Mouse (Mus musculus): ENCODE results near the gene Arhgap24. TPM values are rescaled to one million over a fixed set of nuclear protein-coding genes. Genes with fewer than 3 reads are reported as not detected.

Arhgap24 gene
- polyA plus RNA-seq, 1 experiment = not detected

DNA sequence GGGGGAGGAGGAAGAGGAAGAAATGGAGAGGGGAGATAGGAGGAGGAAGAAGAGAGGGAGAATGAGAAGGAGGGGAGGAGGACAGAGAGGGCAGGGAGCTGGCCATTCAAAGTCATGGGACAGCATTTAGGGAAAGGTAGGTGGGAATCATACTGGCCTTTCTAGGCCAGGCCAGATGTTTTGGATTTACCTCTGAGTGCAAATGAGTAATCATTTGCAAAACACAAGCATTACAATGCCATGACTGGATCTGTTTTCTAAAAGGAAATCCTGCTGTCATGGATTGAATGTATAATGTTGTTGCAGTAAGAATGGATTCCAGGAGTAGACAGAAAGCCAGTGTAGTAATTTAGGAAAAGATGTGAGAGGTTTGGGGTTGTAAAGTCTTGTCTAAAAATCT, 66.6 kb downstream of the Arhgap24 start:
- no peak for TF ChIP-seq GATA1 (IDR thresholded peaks at IDR 0.05; ENCODE audit: low read length)

DNA sequence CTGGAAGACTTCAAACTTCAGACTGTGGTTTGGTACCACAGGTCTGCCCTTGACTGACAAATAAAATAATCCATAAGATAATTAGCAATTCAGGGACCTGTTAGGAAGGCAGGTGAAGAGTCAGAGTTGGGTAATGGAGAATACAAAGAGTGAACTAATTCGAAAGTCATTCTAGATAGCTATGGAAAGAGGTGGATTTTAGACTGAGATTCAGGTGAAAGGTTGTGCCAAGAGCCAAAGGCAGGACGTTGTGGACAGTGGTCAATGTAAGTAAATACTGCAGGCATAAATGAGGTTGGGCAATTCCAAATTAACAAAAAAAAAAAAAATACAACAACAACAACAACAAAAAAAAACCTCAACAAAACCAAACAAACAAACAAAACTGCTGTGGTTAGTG, 67.2 kb downstream of the Arhgap24 start:
- TF ChIP-seq GATA1 (IDR thresholded peaks at IDR 0.05; ENCODE audit: low read length) = no peak

DNA sequence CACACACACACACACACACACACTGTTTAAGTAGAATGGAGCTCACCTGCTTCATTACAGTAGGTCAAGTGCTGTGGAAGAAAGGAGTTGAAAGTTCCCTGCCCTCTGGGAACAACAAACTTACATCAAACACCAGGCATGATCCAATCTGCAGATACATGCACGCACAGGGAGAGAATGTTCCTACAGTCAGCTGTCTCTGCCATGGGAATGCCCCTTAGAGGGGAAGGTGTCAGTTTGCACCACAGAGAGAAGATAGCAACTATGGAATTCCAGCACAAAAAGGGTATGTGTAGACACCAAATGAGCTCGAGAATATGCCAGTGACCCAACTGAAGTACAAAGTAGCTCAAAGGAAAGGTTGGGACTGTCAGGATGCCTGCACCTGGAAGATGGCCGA, 69.0 kb downstream of the Arhgap24 start:
- TF ChIP-seq GATA1 (IDR thresholded peaks at IDR 0.05; ENCODE audit: low read length) = no peak

- no peak for TF ChIP-seq GATA1 (IDR thresholded peaks at IDR 0.05; ENCODE audit: low read length)
These were observed 69.9 kb downstream of the Arhgap24 start for GRCm38 (mm10) chr5:102550870-102551637.

GRCm38 (mm10) chr5:102552533-102552932, 71.3 kb downstream of the Arhgap24 start:
- TF ChIP-seq GATA1 (IDR thresholded peaks at IDR 0.05; ENCODE audit: low read length) = no peak

DNA sequence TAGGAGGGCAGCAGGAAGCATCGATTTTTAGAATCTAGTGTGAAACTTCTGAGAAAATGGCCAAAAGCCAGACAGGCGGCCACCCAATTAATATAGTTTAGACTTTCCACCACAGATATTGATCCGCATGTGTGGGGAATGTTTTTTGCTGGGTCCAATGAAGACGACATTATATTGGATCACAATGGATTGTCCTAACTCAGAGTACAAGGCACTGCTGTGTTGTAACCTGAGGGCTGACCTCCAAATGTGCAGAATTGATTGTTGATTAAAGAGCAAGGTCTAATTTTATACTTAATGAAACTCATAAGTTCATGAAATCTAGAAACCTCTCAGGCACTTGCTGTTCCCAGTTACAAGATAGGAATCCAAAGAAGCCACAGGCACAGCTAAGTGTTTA, 74.8 kb downstream of the Arhgap24 start:
- no peak for TF ChIP-seq GATA1 (IDR thresholded peaks at IDR 0.05; ENCODE audit: low read length)

DNA sequence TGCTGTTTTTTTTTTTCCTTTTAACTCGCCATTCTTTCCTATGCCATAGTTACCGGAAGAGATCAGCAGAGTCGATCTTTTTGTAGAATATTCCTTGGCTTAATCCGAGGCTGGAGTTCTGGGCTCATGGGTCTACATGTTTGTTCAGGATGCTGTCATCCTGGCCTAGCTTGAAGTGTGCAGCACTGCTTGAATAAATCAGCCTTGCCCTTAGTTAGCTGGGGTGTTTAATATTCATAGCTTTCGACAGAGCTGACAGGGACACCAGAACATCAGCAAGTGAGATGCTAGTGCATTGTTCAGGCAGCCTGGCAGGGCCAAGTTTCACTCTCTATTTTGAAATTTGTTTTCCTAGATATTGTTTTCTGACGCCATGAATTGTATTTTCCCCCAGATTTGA, 79.1 kb downstream of the Arhgap24 start:
- no peak for TF ChIP-seq GATA1 (IDR thresholded peaks at IDR 0.05; ENCODE audit: low read length)

- no peak for TF ChIP-seq GATA1 (IDR thresholded peaks at IDR 0.05; ENCODE audit: low read length)
These were observed 82.8 kb downstream of the Arhgap24 start for GRCm38 (mm10) chr5:102563971-102564370.

GRCm38 (mm10) chr5:102568764-102569163, 87.6 kb downstream of the Arhgap24 start:
- no peak for TF ChIP-seq GATA1 (IDR thresholded peaks at IDR 0.05; ENCODE audit: low read length)

DNA sequence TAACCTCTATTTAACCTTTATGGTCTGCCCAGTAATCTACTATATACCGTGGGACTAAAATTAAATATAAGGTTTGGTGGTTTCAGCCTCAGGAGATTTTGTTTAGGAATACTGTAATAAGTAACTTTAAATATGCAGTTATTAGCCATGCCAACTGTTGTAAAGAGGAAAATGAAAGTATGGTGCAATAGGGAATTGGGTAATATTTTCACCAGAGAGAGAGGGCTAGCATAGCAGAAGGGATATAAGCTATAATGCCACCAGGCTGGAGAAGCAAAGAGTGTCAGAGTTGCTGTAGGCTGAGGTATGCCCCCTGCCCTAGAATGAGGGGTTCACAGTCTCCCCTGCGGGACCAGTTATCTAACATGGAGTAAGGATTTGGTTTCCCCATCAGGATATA, 90.3 kb downstream of the Arhgap24 start:
- no peak for TF ChIP-seq GATA1 (IDR thresholded peaks at IDR 0.05; ENCODE audit: low read length)

DNA sequence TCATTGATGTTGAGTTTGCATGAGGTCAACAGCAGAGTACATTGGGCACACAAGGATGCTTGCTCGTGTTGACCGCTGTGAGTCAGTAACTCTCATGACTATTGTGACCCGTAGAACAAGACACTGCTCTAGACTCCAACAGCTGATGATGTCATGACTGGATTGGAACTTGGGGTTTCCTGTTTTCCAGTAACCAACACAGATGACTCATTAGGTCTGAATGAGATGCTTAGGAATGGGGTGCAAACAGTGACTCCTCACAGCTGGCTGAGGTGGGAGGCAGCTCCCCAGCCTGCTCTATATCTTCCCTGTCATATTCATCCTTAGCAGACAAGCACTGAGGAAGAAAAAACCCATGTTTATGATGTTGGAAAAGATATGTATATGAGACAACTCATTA, 95.6 kb downstream of the Arhgap24 start:
- no peak for TF ChIP-seq GATA1 (IDR thresholded peaks at IDR 0.05; ENCODE audit: low read length)

DNA sequence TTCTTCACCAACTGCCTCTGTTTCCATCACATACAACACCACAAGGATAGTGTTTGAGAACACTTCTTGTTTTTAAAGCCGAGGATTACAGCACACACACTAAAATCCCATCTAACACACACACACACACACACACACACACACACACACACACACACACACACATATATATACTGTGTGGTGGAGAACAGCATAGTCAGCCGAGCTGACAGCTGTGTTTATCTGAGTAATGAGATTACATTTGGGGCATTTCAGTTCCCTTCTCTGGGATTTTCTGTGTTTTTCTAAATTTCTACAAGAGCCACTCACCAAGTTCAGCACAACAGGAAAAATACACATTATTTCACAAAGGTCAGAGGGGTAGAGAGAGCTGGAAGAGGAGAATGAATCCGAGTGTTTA, 96.5 kb downstream of the Arhgap24 start:
- TF ChIP-seq GATA1 (IDR thresholded peaks at IDR 0.05; ENCODE audit: low read length) = no peak

DNA sequence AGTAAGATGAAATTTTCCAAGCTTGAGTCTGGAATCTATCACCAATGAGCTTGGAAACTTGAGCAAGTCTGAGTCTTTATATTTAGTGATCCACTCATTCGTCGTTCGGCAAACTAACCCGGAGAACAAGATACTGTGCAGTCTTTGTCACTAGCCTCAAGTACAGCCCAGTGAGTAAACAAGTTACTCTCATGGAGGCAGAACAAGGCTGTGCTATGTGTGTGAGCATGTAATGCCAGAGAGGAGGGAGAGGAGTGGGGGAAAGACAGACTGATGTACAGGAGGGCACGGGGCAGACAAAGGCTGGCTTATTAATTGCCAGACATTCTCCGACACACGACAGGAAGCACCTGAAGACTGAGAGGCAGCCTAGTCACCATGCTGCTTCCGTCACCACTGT, 97.2 kb downstream of the Arhgap24 start:
- TF ChIP-seq GATA1 (IDR thresholded peaks at IDR 0.05; ENCODE audit: low read length) = no peak

- no peak for TF ChIP-seq GATA1 (IDR thresholded peaks at IDR 0.05; ENCODE audit: low read length)
These were observed 101.7 kb downstream of the Arhgap24 start for GRCm38 (mm10) chr5:102582864-102583410.

- TF ChIP-seq GATA1 (IDR thresholded peaks at IDR 0.05; ENCODE audit: low read length) = no peak
These were observed 110.2 kb downstream of the Arhgap24 start for GRCm38 (mm10) chr5:102591422-102591821.

DNA sequence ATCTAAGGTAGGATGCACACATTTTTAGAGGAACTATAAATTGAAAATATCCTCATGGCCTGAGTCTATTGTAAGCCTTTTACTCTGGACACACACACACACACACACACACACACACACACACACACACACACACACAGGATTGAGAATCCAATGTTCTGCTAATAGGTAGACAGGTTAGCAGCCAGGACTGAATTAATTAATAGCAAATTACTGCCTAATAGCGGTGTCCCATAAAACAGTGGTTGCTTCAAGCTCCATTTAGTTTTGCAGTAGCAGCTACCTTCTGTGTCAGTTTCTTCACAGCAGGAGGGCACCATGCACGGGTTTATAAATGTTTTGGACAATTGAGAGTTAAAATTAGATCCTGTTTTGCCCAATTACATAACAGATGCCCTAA, 111.9 kb downstream of the Arhgap24 start:
- no peak for TF ChIP-seq GATA1 (IDR thresholded peaks at IDR 0.05; ENCODE audit: low read length)

- TF ChIP-seq GATA1 (IDR thresholded peaks at IDR 0.05; ENCODE audit: low read length) = no peak
These were observed 117.9 kb downstream of the Arhgap24 start for GRCm38 (mm10) chr5:102599102-102599501.
